Mouse (Mus musculus) cerebellum, postnatal 14 days (tissue): ENCODE measurements at regions not wholly inside any gene's neighbourhood (a gene's known extent, or its start where the extent isn't known, plus 50 kb on each side); places are given as distances from the start of the nearest gene placed in this dataset.

Source experiments
- DNase-seq, 2 experiments: peaks; one replicate each; pipeline ENCODE4 v3.0.0; 2021; ENCODE audit warnings: mixed read lengths in 2 of 2

DNA sequence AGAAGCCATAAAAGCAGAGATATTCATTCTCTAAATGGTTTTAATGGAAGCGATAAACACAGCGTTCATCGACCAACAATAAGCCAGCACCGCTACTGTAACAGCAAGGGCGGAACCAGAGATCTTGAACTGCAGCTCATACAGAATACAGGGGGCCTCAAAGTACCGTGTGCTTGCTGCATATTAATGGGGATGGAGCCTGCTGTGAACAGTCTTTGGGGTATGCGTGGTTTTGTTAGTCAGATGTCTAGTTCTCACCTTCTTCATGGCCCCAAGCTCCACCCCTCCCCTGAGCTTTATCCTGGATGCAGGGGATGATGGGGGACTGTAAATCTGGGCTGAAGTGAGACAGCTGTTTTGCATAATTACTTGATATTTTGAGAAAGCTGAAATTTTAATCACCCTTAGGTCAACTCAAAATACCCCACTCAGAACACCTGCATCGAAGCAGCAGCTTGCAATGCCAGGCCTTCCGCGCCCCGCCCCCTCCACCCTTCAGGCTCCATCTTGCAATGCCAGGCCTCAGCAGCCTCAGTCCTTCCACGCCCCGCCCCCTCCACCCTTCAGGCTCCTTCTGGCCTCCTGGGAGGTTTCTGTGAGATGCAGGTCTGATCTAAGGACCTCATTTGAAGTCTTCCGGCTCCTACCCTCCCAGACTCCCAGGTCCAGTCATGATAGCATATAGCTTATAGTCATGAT, 73.5 kb upstream of the Tspan5 start:
- no peak for DNase-seq

DNA sequence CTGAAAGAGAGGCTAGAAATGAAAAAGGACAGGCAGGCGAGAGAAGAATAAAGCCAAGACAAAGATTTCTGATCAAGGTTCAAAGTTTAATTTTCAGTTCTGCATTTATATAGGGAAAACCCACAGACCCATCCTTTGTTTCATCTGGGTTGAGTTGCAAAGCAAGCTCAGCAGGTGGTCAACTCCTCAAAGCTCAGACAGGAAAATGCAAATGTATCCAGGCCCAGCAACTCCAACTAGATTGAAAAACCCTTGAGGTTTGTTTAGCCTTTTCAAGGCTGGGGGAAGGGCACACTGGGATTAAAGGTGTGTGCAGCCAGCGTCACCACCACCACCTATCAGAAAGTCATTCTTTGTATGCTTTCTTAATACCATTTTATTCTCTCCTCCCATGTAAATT, 66.1 kb upstream of the Tspan5 start:
- DNase-seq, result no peak

DNA sequence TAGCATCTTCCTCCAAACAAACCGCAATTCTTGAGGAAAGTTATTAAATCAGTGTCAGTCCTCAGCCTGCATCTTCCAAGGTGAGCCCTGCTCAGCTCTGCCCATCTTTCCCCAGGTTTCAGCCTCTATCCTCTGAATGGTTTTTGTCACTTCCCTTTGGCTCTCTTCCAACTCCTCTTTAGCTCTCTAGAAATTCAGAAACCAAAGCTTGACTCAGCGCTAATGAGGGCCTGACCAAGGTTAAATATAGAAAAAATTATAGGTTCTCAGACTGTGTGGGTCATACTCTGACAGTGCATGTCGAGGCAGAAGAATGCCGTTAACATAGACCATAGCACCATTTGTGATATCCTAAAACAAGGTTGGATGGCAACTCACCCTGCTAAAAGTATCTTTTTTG, 63.6 kb upstream of the Tspan5 start:
- DNase-seq, result no peak

DNA sequence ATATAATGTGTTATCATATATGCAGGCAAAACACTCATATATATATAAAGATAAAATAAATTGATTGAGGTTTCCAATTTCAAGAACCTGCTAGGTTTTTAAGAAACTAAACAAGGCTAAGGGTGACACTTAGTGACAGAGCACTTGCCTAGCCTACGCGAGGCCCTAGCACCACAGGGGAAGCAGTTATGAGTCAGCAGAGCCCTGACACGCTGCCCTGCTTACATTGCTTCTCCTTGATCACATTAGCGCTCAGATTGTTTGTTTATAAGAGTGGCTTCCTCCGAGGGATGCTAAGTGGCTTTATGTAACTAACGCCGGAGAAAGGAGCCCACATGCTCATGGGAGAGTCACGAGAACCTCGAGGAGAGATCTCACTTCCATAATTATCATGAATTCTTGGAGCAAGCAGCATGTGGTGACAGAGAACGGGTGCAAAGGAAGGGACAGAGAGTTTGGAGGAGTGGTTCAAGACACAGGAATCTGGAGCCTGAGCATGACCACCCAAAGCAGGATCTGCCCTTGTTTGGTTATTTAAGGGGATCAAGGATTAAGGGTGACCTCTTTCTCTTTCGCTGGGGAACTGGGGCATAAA, 55.3 kb upstream of the Tspan5 start:
- DNase-seq, result no peak

DNA sequence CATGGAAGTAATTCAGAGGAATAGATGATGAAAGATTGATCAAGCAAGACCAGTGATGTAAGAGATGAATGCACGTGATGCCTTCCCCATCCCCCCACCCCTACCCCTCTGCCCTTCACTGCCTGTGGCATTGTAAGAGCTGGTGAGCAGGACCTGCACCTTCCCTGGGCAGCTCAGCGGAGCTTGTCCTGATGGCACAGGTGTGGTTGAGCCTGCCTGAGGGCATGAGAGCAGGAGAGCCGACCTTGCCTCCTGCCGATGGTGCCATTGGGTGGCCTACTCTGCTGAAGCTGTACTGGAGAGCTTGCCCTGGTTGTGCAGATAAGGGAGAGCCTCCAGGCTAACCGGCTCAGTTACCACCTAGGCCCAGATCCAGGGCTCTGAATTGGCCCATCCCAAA, 53.4 kb upstream of the Tspan5 start:
- DNase-seq, result no peak
